ENCODE assay signal across 7 mouse cellular contexts in genomic region chr10:77165963-77166717, GRCm38 (mm10). TPM values are rescaled to one million over a fixed set of nuclear protein-coding genes. Genes with fewer than 3 reads are reported as not detected.
A peak's percentile ranks its signal among the peaks of the same experiment; 100 is the strongest.
DNase-seq lines count a peak whose midpoint lies in the region; ATAC-seq and TF ChIP-seq lines count a peak whose summit lies in the region.

TSS of gene Col18a1 (minus strand) at chr10:77166548.

- H3K4me1 ChIP-seq in G1E (ENCODE audit: insufficient read depth, low read depth, low read length): peaks cover 72% of the 10 kb centered on the region
- peaks cover 32% of the 10 kb centered on the region for H3K4me1 ChIP-seq in embryonic facial prominence, embryonic 15.5 days
- H3K4me1 ChIP-seq in hindbrain, embryonic 13.5 days (replicated peaks): peaks cover 32% of the 10 kb centered on the region
- H3K4me1 ChIP-seq in neural tube, embryonic 12.5 days: peaks cover 28% of the 10 kb centered on the region

- no peaks in the 10 kb centered on the region for H3K9me3 ChIP-seq in G1E (replicated peaks)
- no peaks in the 10 kb centered on the region for H3K9me3 ChIP-seq in embryonic facial prominence, embryonic 15.5 days (replicated peaks)
- H3K9me3 ChIP-seq in hindbrain, embryonic 13.5 days: no peaks in the 10 kb centered on the region
- H3K9me3 ChIP-seq in neural tube, embryonic 12.5 days: no peaks in the 10 kb centered on the region

- peaks cover 59% of the 10 kb centered on the region for H3K79me2 ChIP-seq in C2C12 (ENCODE audit: control insufficient read depth, insufficient read depth)

- 0 out of 2 replicates have a peak within 1 kb of the TSS, but pooled peaks have one; percentile 2 for H3K9ac ChIP-seq in embryonic facial prominence, embryonic 15.5 days
- peak within 1 kb of the TSS; percentile 67 for H3K9ac ChIP-seq in hindbrain, embryonic 13.5 days
- peak within 1 kb of the TSS; percentile 58 for H3K9ac ChIP-seq in neural tube, embryonic 12.5 days

- H3K36me3 ChIP-seq in C2C12 (ENCODE audit: control insufficient read depth, insufficient read depth): peaks cover 10% of the 10 kb centered on the region
- H3K36me3 ChIP-seq in G1E (replicated peaks): peaks cover 18% of the 10 kb centered on the region
- no peaks in the 10 kb centered on the region for H3K36me3 ChIP-seq in embryonic facial prominence, embryonic 15.5 days
- no peaks in the 10 kb centered on the region for H3K36me3 ChIP-seq in hindbrain, embryonic 13.5 days
- no peaks in the 10 kb centered on the region for H3K36me3 ChIP-seq in neural tube, embryonic 12.5 days

- H3K4me3 ChIP-seq in C2C12 (ENCODE audit: insufficient read depth, poor library complexity, severe bottlenecking) (peak within 1 kb of the TSS; percentile 85), G1E (ENCODE audit: low read depth, low read length) (peak within 1 kb of the TSS; percentile 79)
- peak within 1 kb of the TSS; percentile 47 for H3K4me3 ChIP-seq in embryonic facial prominence, embryonic 15.5 days (replicated peaks)
- peak within 1 kb of the TSS; percentile 49 for H3K4me3 ChIP-seq in hindbrain, embryonic 13.5 days
- peak within 1 kb of the TSS; percentile 42 for H3K4me3 ChIP-seq in neural tube, embryonic 12.5 days

- peak within 1 kb of the TSS; percentile 53 for H3K27ac ChIP-seq in embryonic facial prominence, embryonic 15.5 days (replicated peaks)
- peak within 1 kb of the TSS; percentile 30; the same call in 1 of the 2 replicates for H3K27ac ChIP-seq in hindbrain, embryonic 13.5 days
- H3K27ac ChIP-seq in neural tube, embryonic 12.5 days: no peak within 1 kb of the TSS

- ATAC-seq in G1E (ENCODE audit: extremely low read depth, insufficient number of reproducible peaks, low FRiP score, poor library complexity, severe bottlenecking): peak; percentile 56
- peak; percentile 79; the same call in 1 of the 2 replicates for ATAC-seq in embryonic facial prominence, embryonic 15.5 days (ENCODE audit: insufficient number of reproducible peaks, low FRiP score, low TSS enrichment, low read depth)
- peak; percentile 70 for ATAC-seq in hindbrain, embryonic 13.5 days (ENCODE audit: low FRiP score)
- peak; percentile 71 for ATAC-seq in neural tube, embryonic 12.5 days (ENCODE audit: low FRiP score, low read depth)

- peaks cover 45% of the 10 kb centered on the region for H3K79me3 ChIP-seq in C2C12 (ENCODE audit: low read depth)

- peak; percentile 84 for DNase-seq in G1E (ENCODE audit: low spot score)
- peak; percentile 78 for DNase-seq in liver
- no peak for DNase-seq in natural killer cell, adult 2 months (ENCODE audit: low spot score in 2 of 2)

- WGBS in embryonic facial prominence, embryonic 15.5 days: under 1% methylated on average over 42 of the region's 42 CpGs
- under 1% methylated on average over 41 of the region's 42 CpGs for WGBS in hindbrain, embryonic 13.5 days
- WGBS in neural tube, embryonic 12.5 days: under 1% methylated on average over 42 of the region's 42 CpGs

- H3K27me3 ChIP-seq in C2C12 (ENCODE audit: control insufficient read depth, insufficient read depth, insufficient read length) (no peaks in the 10 kb centered on the region), G1E (ENCODE audit: insufficient read depth, low read length) (peaks cover 35% of the 10 kb centered on the region; the same call in 1 of the 2 replicates)
- peaks cover 28% of the 10 kb centered on the region for H3K27me3 ChIP-seq in embryonic facial prominence, embryonic 15.5 days
- peaks cover 37% of the 10 kb centered on the region for H3K27me3 ChIP-seq in hindbrain, embryonic 13.5 days
- peaks cover 16% of the 10 kb centered on the region for H3K27me3 ChIP-seq in neural tube, embryonic 12.5 days (replicated peaks)

- TF ChIP-seq CTCF in C2C12 (IDR thresholded peaks at IDR 0.05; ENCODE audit: control insufficient read depth, insufficient read depth, insufficient read length) (no peak), G1E (IDR thresholded peaks at IDR 0.05; ENCODE audit: low read depth, low read length) (no peak)

- peak within 1 kb of the TSS; percentile 86 for H3K4me2 ChIP-seq in embryonic facial prominence, embryonic 15.5 days (replicated peaks)
- H3K4me2 ChIP-seq in hindbrain, embryonic 13.5 days: peak within 1 kb of the TSS; percentile 93
- H3K4me2 ChIP-seq in neural tube, embryonic 12.5 days (replicated peaks): peak within 1 kb of the TSS; percentile 92

- H3ac ChIP-seq in C2C12 (ENCODE audit: control insufficient read depth, insufficient read length, low read depth): peak within 1 kb of the TSS; percentile 72

TF ChIP-seq in C2C12, 6 proteins besides CTCF, POLR2A, EP300 and RAD21:
- no peak for TF ChIP-seq CEBPB (IDR thresholded peaks at IDR 0.05; ENCODE audit: low read depth)
- no peak for TF ChIP-seq MYOG (IDR thresholded peaks at IDR 0.05; ENCODE audit: control insufficient read depth, extremely low read depth, insufficient read length)
- TF ChIP-seq MAX (IDR thresholded peaks at IDR 0.05): no peak
- TF ChIP-seq FOSL1 (IDR thresholded peaks at IDR 0.05; ENCODE audit: insufficient read depth, low read length, poor library complexity, severe bottlenecking): no peak
- no peak for TF ChIP-seq MYOD1 (IDR thresholded peaks at IDR 0.05; ENCODE audit: control insufficient read depth, insufficient read length, low read depth)

RNA-seq across cellular contexts. Expression of gene Col18a1, which starts in this region (rescaled TPM):
- 177 TPM for polyA plus RNA-seq in C2C12 (2012; fragmentation: generic; extraction: Trizol)
- total RNA-seq in G1E (2014; fragmentation: Nextera tagmentation): 19.3 and 33.0 TPM in 2 replicates
- total RNA-seq in G1E (2017): 45.1 and 46.8 TPM in 2 replicates
- 145 and 178 TPM in 2 replicates for polyA plus RNA-seq in G1E (2012)
- 85.6 and 86.5 TPM in 2 replicates for polyA plus RNA-seq in embryonic facial prominence, embryonic 15.5 days (2015; fragmentation: Nextera tagmentation; extraction: Ambion mirVana)
- 53.1 and 62.7 TPM in 2 replicates for polyA plus RNA-seq in hindbrain, embryonic 13.5 days (2015; fragmentation: Nextera tagmentation; extraction: Ambion mirVana)
- polyA plus RNA-seq in neural tube, embryonic 12.5 days (2016; fragmentation: Nextera tagmentation; extraction: Ambion mirVana): 106 and 107 TPM in 2 replicates

Comparison
In these comparisons a context has a peak if more than half of its experiments do, and no peak if none do; other contexts are left out.
1. DNase-seq: peak in G1E (single experiment) and liver (single experiment); none in natural killer cell, adult 2 months (0 of 2).
2. H3K9ac ChIP-seq: peak in every context shown above with its lines; median percentile 67 in hindbrain, embryonic 13.5 days; 58 in neural tube, embryonic 12.5 days; 2 in embryonic facial prominence, embryonic 15.5 days.
3. Peak in every context shown above with its lines, with median percentiles within 50 percentile points of each other: H3K4me3 ChIP-seq, ATAC-seq and H3K4me2 ChIP-seq.